Mouse (Mus musculus) neural tube, embryonic 14.5 days (tissue): Measurements from ENCODE around the gene Wnt5b. TPM values are rescaled to one million over a fixed set of nuclear protein-coding genes. Genes with fewer than 3 reads are reported as not detected.
A peak's percentile ranks its signal among the peaks of the same experiment; 100 is the strongest.
"Not testable (repeated sequence)": the region's sequence is repeated elsewhere in the genome, so short reads cannot be mapped to it uniquely, and the experiment has no call there.

Experiments used
- ATAC-seq: fragments of 200-750 bp; cut with Nextera tagmentation; 2 replicates; pipeline ENCODE4 v1.8.0; 2017; ENCODE audit warnings: low read depth, mild to moderate bottlenecking, moderate TSS enrichment, moderate library complexity
- H3K27ac ChIP-seq: fragments of 300-500 bp; sonication (generic); 2 replicates; pipeline ENCODE4 v1.5.1; 2014; ENCODE audit warnings: low read depth, mild to moderate bottlenecking, control low read depth, low read length, moderate library complexity, mixed read lengths
- H3K27me3 ChIP-seq: fragments of 300-500 bp; sonication (generic); 2 replicates; pipeline ENCODE4 v1.6.1; 2014; ENCODE audit warnings: low read length; ENCODE audit not compliant: control insufficient read depth, insufficient read depth
- H3K36me3 ChIP-seq: fragments of 300-500 bp; sonication (generic); 2 replicates; pipeline ENCODE4 v1.6.1; 2014; ENCODE audit warnings: low read length, mixed read lengths; ENCODE audit not compliant: control insufficient read depth, insufficient read depth
- H3K4me1 ChIP-seq: fragments of 300-500 bp; sonication (generic); 2 replicates; pipeline ENCODE4 v1.6.1; 2014; ENCODE audit warnings: low read length; ENCODE audit not compliant: control insufficient read depth, insufficient read depth
- H3K4me2 ChIP-seq: fragments of 300-500 bp; sonication (generic); 2 replicates; pipeline ENCODE4 v1.6.1; 2014; ENCODE audit warnings: mild to moderate bottlenecking, low read depth, low read length, control low read depth
- H3K4me3 ChIP-seq: fragments of 300-500 bp; sonication (generic); 2 replicates; pipeline ENCODE4 v1.5.1; 2014; ENCODE audit warnings: low read depth, low read length, control low read depth, mixed read lengths
- H3K9ac ChIP-seq: fragments of 300-500 bp; sonication (generic); replicated peaks from 2 replicates; pipeline ENCODE4 v1.6.1; 2014; ENCODE audit warnings: low read depth, mild to moderate bottlenecking, control low read depth, low read length, mixed read lengths
- H3K9me3 ChIP-seq: fragments of 300-500 bp; sonication (generic); 2 replicates; pipeline ENCODE4 v1.6.1; 2016; ENCODE audit warnings: low read length; ENCODE audit not compliant: control insufficient read depth
- WGBS: fragments of 180-500 bp; shearing (Covaris S2); extraction: QIAGEN DNeasy Blood & Tissue Kit; methylation state at CpG from one replicate; pipeline ENCODE4 v1.1.7; 2014; 5-methylcytosine and 5-hydroxymethylcytosine counted together
- polyA plus RNA-seq: library from polyadenylated mRNA; unstranded; fragments of >200 nt; fragmentation: Nextera tagmentation; extraction: Ambion mirVana; gene quantifications from 2 replicates; pipeline ENCODE4 v1.2.1, GENCODE M21; 2014

The Wnt5b gene
- polyA plus RNA-seq, 1 experiment from 2014 or later, result 2.6 TPM

- no peak overlapping the region; the same call in 1 of the 2 replicates for H3K4me2 ChIP-seq
- ATAC-seq, result peak; percentile 45
- no peaks in the 10 kb centered on the region for H3K27me3 ChIP-seq
- H3K9me3 ChIP-seq, result no peaks in the 10 kb centered on the region
- no peak overlapping the region for H3K4me3 ChIP-seq
- H3K36me3 ChIP-seq, result no peaks in the 10 kb centered on the region
- H3K9ac ChIP-seq, result no peak overlapping the region
- H3K27ac ChIP-seq, result no peak overlapping the region
- H3K4me1 ChIP-seq, result no peaks in the 10 kb centered on the region
- 58% methylated on average over 12 of the region's 12 CpGs for WGBS
Observed at GRCm38 (mm10) chr6:119443742-119444645, 100.2 kb downstream of the Wnt5b start.

- H3K36me3 ChIP-seq, H3K27ac ChIP-seq, H3K4me3 ChIP-seq, H3K9me3 ChIP-seq, H3K4me2 ChIP-seq, H3K4me1 ChIP-seq, H3K9ac ChIP-seq, ATAC-seq, H3K27me3 ChIP-seq: not testable (repeated sequence)
- WGBS, result 85% methylated on average over 5 of the region's 5 CpGs
Observed at GRCm38 (mm10) chr6:119442729-119443128, 101.4 kb downstream of the Wnt5b start.

- Histone ChIP-seq H3K4me1 (peaks cover 6% of the 10 kb centered on the region; the same call in 1 of the 2 replicates), H3K4me2 (no peak overlapping the region), H3K27me3 (no peaks in the 10 kb centered on the region), H3K4me3 (no peak overlapping the region), H3K27ac (no peak overlapping the region), H3K36me3 (no peaks in the 10 kb centered on the region), H3K9ac (no peak overlapping the region), H3K9me3 (no peaks in the 10 kb centered on the region)
- peak; percentile 87; the same call in 1 of the 2 replicates for ATAC-seq
- WGBS, result 33% methylated on average over 8 of the region's 8 CpGs
Observed at GRCm38 (mm10) chr6:119437894-119438761, 106.0 kb downstream of the Wnt5b start.

GRCm38 (mm10) chr6:119434394-119434793, 109.8 kb downstream of the Wnt5b start:
- H3K27me3 ChIP-seq, result no peaks in the 10 kb centered on the region
- H3K4me1 ChIP-seq, result peaks cover 6% of the 10 kb centered on the region; the same call in 1 of the 2 replicates
- H3K4me3 ChIP-seq, result no peak overlapping the region
- H3K9me3 ChIP-seq, result no peaks in the 10 kb centered on the region
- no peak for ATAC-seq
- no peak overlapping the region for H3K27ac ChIP-seq
- WGBS, result 97% methylated on average over 4 of the region's 4 CpGs
- H3K9ac ChIP-seq, result no peak overlapping the region
- H3K36me3 ChIP-seq, result no peaks in the 10 kb centered on the region
- no peak overlapping the region for H3K4me2 ChIP-seq

GRCm38 (mm10) chr6:119431751-119432324, 112.3 kb downstream of the Wnt5b start:
- 87% methylated on average over 6 of the region's 6 CpGs for WGBS
- H3K27ac ChIP-seq, result no peak overlapping the region
- H3K27me3 ChIP-seq, result no peaks in the 10 kb centered on the region
- H3K4me1 ChIP-seq, result no peaks in the 10 kb centered on the region
- H3K4me3 ChIP-seq, result no peak overlapping the region
- H3K36me3 ChIP-seq, result no peaks in the 10 kb centered on the region
- H3K9me3 ChIP-seq, result no peaks in the 10 kb centered on the region
- no peak for ATAC-seq
- no peak overlapping the region for H3K4me2 ChIP-seq
- no peak overlapping the region for H3K9ac ChIP-seq

GRCm38 (mm10) chr6:119430508-119430907, 113.6 kb downstream of the Wnt5b start:
- no peak overlapping the region for H3K9ac ChIP-seq
- no peak overlapping the region for H3K4me3 ChIP-seq
- no peaks in the 10 kb centered on the region for H3K4me1 ChIP-seq
- 44% methylated on average over 2 of the region's 2 CpGs for WGBS
- no peaks in the 10 kb centered on the region for H3K36me3 ChIP-seq
- H3K9me3 ChIP-seq, result no peaks in the 10 kb centered on the region
- H3K27ac ChIP-seq, result no peak overlapping the region
- no peaks in the 10 kb centered on the region for H3K27me3 ChIP-seq
- no peak overlapping the region for H3K4me2 ChIP-seq
- ATAC-seq, result no peak

GRCm38 (mm10) chr6:119429311-119429710, 114.8 kb downstream of the Wnt5b start:
- Histone ChIP-seq H3K36me3 (no peaks in the 10 kb centered on the region), H3K4me3 (no peak overlapping the region), H3K27ac (no peak overlapping the region), H3K4me2 (no peak overlapping the region), H3K9ac (no peak overlapping the region), H3K9me3 (no peaks in the 10 kb centered on the region), H3K27me3 (no peaks in the 10 kb centered on the region), H3K4me1 (no peaks in the 10 kb centered on the region)
- ATAC-seq, result no peak
- 97% methylated on average over 13 of the region's 13 CpGs for WGBS

- H3K4me2 ChIP-seq, result no peak overlapping the region
- H3K9me3 ChIP-seq, result no peaks in the 10 kb centered on the region
- H3K9ac ChIP-seq, result no peak overlapping the region
- no peaks in the 10 kb centered on the region for H3K27me3 ChIP-seq
- ATAC-seq, result no peak
- H3K36me3 ChIP-seq, result no peaks in the 10 kb centered on the region
- H3K27ac ChIP-seq, result no peak overlapping the region
- WGBS, result 88% methylated on average over 3 of the region's 3 CpGs
- H3K4me1 ChIP-seq, result no peaks in the 10 kb centered on the region
- no peak overlapping the region for H3K4me3 ChIP-seq
Observed at GRCm38 (mm10) chr6:119428611-119429010, 115.5 kb downstream of the Wnt5b start.
